Mouse (Mus musculus): ENCODE data around the gene Rab11fip4. TPM values are rescaled to one million over a fixed set of nuclear protein-coding genes. Genes with fewer than 3 reads are reported as not detected.

Gene Rab11fip4
- polyA plus RNA-seq, 1 experiment from 2014 or later, result 15.6 TPM

GRCm38 (mm10) chr11:79624801-79625302 is 33.8 kb downstream of the Rab11fip4 start:
- WGBS, result 24% methylated on average over 4 of the region's 4 CpGs
- peaks cover 16% of the 10 kb centered on the region for H3K36me3 ChIP-seq
- H3K4me1 ChIP-seq (replicated peaks), result peaks cover 18% of the 10 kb centered on the region
- DNase-seq (ENCODE audit: low spot score), result peak; percentile 69
- no peaks in the 10 kb centered on the region for H3K9me3 ChIP-seq
- H3K27ac ChIP-seq, result no peak overlapping the region
- H3K4me3 ChIP-seq, result no peak overlapping the region
- H3K27me3 ChIP-seq (ENCODE audit: insufficient read depth, poor library complexity, severe bottlenecking), result no peaks in the 10 kb centered on the region

GRCm38 (mm10) chr11:79628716-79629115 is 37.7 kb downstream of the Rab11fip4 start:
- no peak overlapping the region for H3K27ac ChIP-seq
- no peaks in the 10 kb centered on the region for H3K27me3 ChIP-seq (ENCODE audit: insufficient read depth, poor library complexity, severe bottlenecking)
- no peaks in the 10 kb centered on the region for H3K36me3 ChIP-seq
- WGBS, result 77% methylated on average over 3 of the region's 3 CpGs
- peaks cover 37% of the 10 kb centered on the region for H3K4me1 ChIP-seq (replicated peaks)
- no peak for DNase-seq (ENCODE audit: low spot score)
- no peak overlapping the region for H3K4me3 ChIP-seq
- no peaks in the 10 kb centered on the region for H3K9me3 ChIP-seq

- H3K36me3 ChIP-seq, result no peaks in the 10 kb centered on the region
- no peak for DNase-seq (ENCODE audit: low spot score)
- H3K27ac ChIP-seq, result peak overlapping the region; percentile 66
- H3K4me3 ChIP-seq, result no peak overlapping the region
- H3K4me1 ChIP-seq (replicated peaks), result peaks cover 44% of the 10 kb centered on the region
- no peaks in the 10 kb centered on the region for H3K9me3 ChIP-seq
- no peaks in the 10 kb centered on the region for H3K27me3 ChIP-seq (ENCODE audit: insufficient read depth, poor library complexity, severe bottlenecking)
- WGBS, result 79% methylated on average over 7 of the region's 7 CpGs
Measured at GRCm38 (mm10) chr11:79629752-79630374, 38.9 kb downstream of the Rab11fip4 start.

- Histone ChIP-seq H3K27ac (peak overlapping the region; percentile 66; the same call in 1 of the 2 replicates), H3K27me3 (ENCODE audit: insufficient read depth, poor library complexity, severe bottlenecking) (no peaks in the 10 kb centered on the region), H3K9me3 (no peaks in the 10 kb centered on the region), H3K4me1 (replicated peaks) (peaks cover 40% of the 10 kb centered on the region), H3K4me3 (no peak overlapping the region), H3K36me3 (peaks cover under 1% of the 10 kb centered on the region; the same call in 1 of the 2 replicates)
- DNase-seq (ENCODE audit: low spot score), result no peak
- 37% methylated on average over 6 of the region's 6 CpGs for WGBS
Measured at GRCm38 (mm10) chr11:79630521-79630920, 39.5 kb downstream of the Rab11fip4 start.

GRCm38 (mm10) chr11:79633366-79633765 is 42.4 kb downstream of the Rab11fip4 start:
- WGBS, result 87% methylated on average over 8 of the region's 8 CpGs
- Histone ChIP-seq H3K27me3 (ENCODE audit: insufficient read depth, poor library complexity, severe bottlenecking) (no peaks in the 10 kb centered on the region), H3K27ac (peak overlapping the region; percentile 62), H3K36me3 (peaks cover 6% of the 10 kb centered on the region; the same call in 1 of the 2 replicates), H3K9me3 (no peaks in the 10 kb centered on the region), H3K4me1 (replicated peaks) (peaks cover 37% of the 10 kb centered on the region), H3K4me3 (no peak overlapping the region)
- no peak for DNase-seq (ENCODE audit: low spot score)

- no peak overlapping the region for H3K4me3 ChIP-seq
- DNase-seq (ENCODE audit: low spot score), result no peak
- no peaks in the 10 kb centered on the region for H3K27me3 ChIP-seq (ENCODE audit: insufficient read depth, poor library complexity, severe bottlenecking)
- H3K9me3 ChIP-seq, result no peaks in the 10 kb centered on the region
- peaks cover 47% of the 10 kb centered on the region for H3K4me1 ChIP-seq (replicated peaks)
- 79% methylated on average over 6 of the region's 6 CpGs for WGBS
- no peak overlapping the region for H3K27ac ChIP-seq
- H3K36me3 ChIP-seq, result peaks cover 6% of the 10 kb centered on the region; the same call in 1 of the 2 replicates
Measured at GRCm38 (mm10) chr11:79635661-79636449, 44.8 kb downstream of the Rab11fip4 start.

GRCm38 (mm10) chr11:79636481-79636880 is 45.5 kb downstream of the Rab11fip4 start:
- Histone ChIP-seq H3K27ac (no peak overlapping the region; the same call in 1 of the 2 replicates), H3K4me1 (replicated peaks) (peaks cover 53% of the 10 kb centered on the region), H3K4me3 (no peak overlapping the region), H3K9me3 (no peaks in the 10 kb centered on the region), H3K27me3 (ENCODE audit: insufficient read depth, poor library complexity, severe bottlenecking) (no peaks in the 10 kb centered on the region), H3K36me3 (peaks cover 6% of the 10 kb centered on the region; the same call in 1 of the 2 replicates)
- 64% methylated on average over 1 of the region's 1 CpGs for WGBS
- DNase-seq (ENCODE audit: low spot score), result no peak

GRCm38 (mm10) chr11:79638691-79639090 is 47.7 kb downstream of the Rab11fip4 start:
- Histone ChIP-seq H3K4me1 (replicated peaks) (peaks cover 55% of the 10 kb centered on the region), H3K27ac (peak overlapping the region; percentile 78), H3K36me3 (peaks cover 6% of the 10 kb centered on the region; the same call in 1 of the 2 replicates), H3K9me3 (no peaks in the 10 kb centered on the region), H3K27me3 (ENCODE audit: insufficient read depth, poor library complexity, severe bottlenecking) (no peaks in the 10 kb centered on the region), H3K4me3 (no peak overlapping the region)
- DNase-seq (ENCODE audit: low spot score), result no peak
- WGBS, result 42% methylated on average over 5 of the region's 5 CpGs

- Histone ChIP-seq H3K4me3 (no peak overlapping the region), H3K4me1 (replicated peaks) (peaks cover 71% of the 10 kb centered on the region), H3K9me3 (no peaks in the 10 kb centered on the region), H3K27ac (peak overlapping the region; percentile 78), H3K36me3 (peaks cover under 1% of the 10 kb centered on the region; the same call in 1 of the 2 replicates), H3K27me3 (ENCODE audit: insufficient read depth, poor library complexity, severe bottlenecking) (peaks cover 10% of the 10 kb centered on the region; the same call in 1 of the 2 replicates)
- DNase-seq (ENCODE audit: low spot score), result no peak
- 64% methylated on average over 8 of the region's 8 CpGs for WGBS
Measured at GRCm38 (mm10) chr11:79640940-79641733, 50.1 kb downstream of the Rab11fip4 start.

- peak overlapping the region; percentile 90 for H3K27ac ChIP-seq
Measured at GRCm38 (mm10) chr11:79643730-79644129, 52.7 kb downstream of the Rab11fip4 start.

GRCm38 (mm10) chr11:79644717-79645191 is 53.7 kb downstream of the Rab11fip4 start:
- Histone ChIP-seq H3K4me3 (no peak overlapping the region), H3K36me3 (no peaks in the 10 kb centered on the region), H3K27ac (peak overlapping the region; percentile 90), H3K9me3 (no peaks in the 10 kb centered on the region), H3K4me1 (replicated peaks) (peaks cover 88% of the 10 kb centered on the region), H3K27me3 (ENCODE audit: insufficient read depth, poor library complexity, severe bottlenecking) (peaks cover 22% of the 10 kb centered on the region)
- 58% methylated on average over 8 of the region's 8 CpGs for WGBS
- no peak for DNase-seq (ENCODE audit: low spot score)

More at GRCm38 (mm10) chr11:79643730-79644129, 52.7 kb downstream of the Rab11fip4 start:
- WGBS, result 82% methylated on average over 9 of the region's 9 CpGs
- Histone ChIP-seq H3K9me3 (no peaks in the 10 kb centered on the region), H3K4me3 (no peak overlapping the region), H3K36me3 (no peaks in the 10 kb centered on the region), H3K4me1 (replicated peaks) (peaks cover 88% of the 10 kb centered on the region), H3K27me3 (ENCODE audit: insufficient read depth, poor library complexity, severe bottlenecking) (peaks cover 16% of the 10 kb centered on the region; the same call in 1 of the 2 replicates)
- no peak for DNase-seq (ENCODE audit: low spot score)

- WGBS, result 59% methylated on average over 5 of the region's 5 CpGs
- Histone ChIP-seq H3K27me3 (ENCODE audit: insufficient read depth, poor library complexity, severe bottlenecking) (peaks cover 24% of the 10 kb centered on the region), H3K4me1 (replicated peaks) (peaks cover 88% of the 10 kb centered on the region), H3K9me3 (no peaks in the 10 kb centered on the region), H3K27ac (peak overlapping the region; percentile 90), H3K36me3 (no peaks in the 10 kb centered on the region), H3K4me3 (no peak overlapping the region)
- no peak for DNase-seq (ENCODE audit: low spot score)
Measured at GRCm38 (mm10) chr11:79646026-79646425, 55.0 kb downstream of the Rab11fip4 start.

All from hindbrain, embryonic 10.5 days (tissue).